Mouse (Mus musculus) gastrocnemius, postnatal 4 days (tissue): Measurements from ENCODE around the gene Sipa1l3. TPM values are rescaled to one million over a fixed set of nuclear protein-coding genes. Genes with fewer than 3 reads are reported as not detected.

ENCODE experiments used
- DNase-seq, 2 experiments: peaks; one replicate each; pipeline ENCODE4 v3.0.0; 2021 to 2022; ENCODE audit warnings: low spot score in 2 of 2, mixed read lengths in 2 of 2
- total RNA-seq, 2 experiments: library from RNA; stranded (reverse); gene quantifications; 2 replicates each; pipeline ENCODE4 v1.2.3; 2021

The Sipa1l3 gene
- total RNA-seq, 2 experiments from 2014 or later: 25.0 to 30.0 TPM

- no peak for DNase-seq
Observed at GRCm38 (mm10) chr7:29290691-29291485, 227.6 kb downstream of the Sipa1l3 start.

GRCm38 (mm10) chr7:29289856-29290255 is 228.6 kb downstream of the Sipa1l3 start:
- DNase-seq: no peak

- DNase-seq: peak; percentile 79 to 85
Observed at GRCm38 (mm10) chr7:29288942-29289638, 229.4 kb downstream of the Sipa1l3 start, which contains the start of gene Ppp1r14a. TSS of gene Ppp1r14a (plus strand) at chr7:29289308.

GRCm38 (mm10) chr7:29288079-29288478 is 230.4 kb downstream of the Sipa1l3 start:
- DNase-seq: no peak

GRCm38 (mm10) chr7:29287481-29287880 is 231.0 kb downstream of the Sipa1l3 start:
- DNase-seq: no peak

- DNase-seq: no peak
Observed at GRCm38 (mm10) chr7:29284523-29284922, 233.9 kb downstream of the Sipa1l3 start.

GRCm38 (mm10) chr7:29283876-29284275 is 234.6 kb downstream of the Sipa1l3 start:
- DNase-seq: no peak

- DNase-seq: no peak
Observed at GRCm38 (mm10) chr7:29282074-29282554, 236.3 kb downstream of the Sipa1l3 start.

- DNase-seq: no peak
Observed at GRCm38 (mm10) chr7:29281201-29282073, 237.0 kb downstream of the Sipa1l3 start, which contains the start of gene Spint2. TSS of gene Spint2 (minus strand) at chr7:29281912.

- no peak for DNase-seq
Observed at GRCm38 (mm10) chr7:29280801-29281200, 237.6 kb downstream of the Sipa1l3 start.

GRCm38 (mm10) chr7:29279924-29280323 is 238.5 kb downstream of the Sipa1l3 start:
- no peak for DNase-seq

GRCm38 (mm10) chr7:29279261-29279660 is 239.2 kb downstream of the Sipa1l3 start:
- DNase-seq: no peak

GRCm38 (mm10) chr7:29277510-29277909 is 240.9 kb downstream of the Sipa1l3 start:
- no peak for DNase-seq

- no peak for DNase-seq
Observed at GRCm38 (mm10) chr7:29276715-29277114, 241.7 kb downstream of the Sipa1l3 start.

- DNase-seq: no peak
Observed at GRCm38 (mm10) chr7:29271687-29272465, 246.6 kb downstream of the Sipa1l3 start.

- DNase-seq: no peak
Observed at GRCm38 (mm10) chr7:29270445-29270844, 248.0 kb downstream of the Sipa1l3 start.
